Mouse (Mus musculus): Measurements from ENCODE around the gene 2810006K23Rik.
"Not testable (repeated sequence)": the region's sequence is repeated elsewhere in the genome, so short reads cannot be mapped to it uniquely, and the experiment has no call there.

Gene 2810006K23Rik

GRCm38 (mm10) chr5:124327510-124328364 lies at the start of gene 2810006K23Rik, which contains the start of gene Mphosph9:
Gene 2810006K23Rik (plus strand): TSS chr5:124328089.
Gene Mphosph9 (minus strand): TSS chr5:124327972.
- peak; percentile 100 for DNase-seq

GRCm38 (mm10) chr5:124282854-124283253 lies 45.0 kb upstream of the 2810006K23Rik start:
- no peak for DNase-seq

- peak; percentile 19 for DNase-seq
Measured at GRCm38 (mm10) chr5:124284330-124284729, 43.6 kb upstream of the 2810006K23Rik start.

GRCm38 (mm10) chr5:124287616-124288247 lies 40.2 kb upstream of the 2810006K23Rik start:
- no peak for DNase-seq

GRCm38 (mm10) chr5:124290216-124290615 lies 37.7 kb upstream of the 2810006K23Rik start:
- DNase-seq: no peak

GRCm38 (mm10) chr5:124293967-124294366 lies 33.9 kb upstream of the 2810006K23Rik start:
- DNase-seq: no peak

- DNase-seq: no peak
Measured at GRCm38 (mm10) chr5:124296475-124296874, 31.4 kb upstream of the 2810006K23Rik start.

- peak; percentile 41 for DNase-seq
Measured at GRCm38 (mm10) chr5:124299307-124299706, 28.6 kb upstream of the 2810006K23Rik start.

- DNase-seq: peak; percentile 38
Measured at GRCm38 (mm10) chr5:124300132-124300531, 27.8 kb upstream of the 2810006K23Rik start.

- DNase-seq: not testable (repeated sequence)
Measured at GRCm38 (mm10) chr5:124302853-124303252, 25.0 kb upstream of the 2810006K23Rik start.

GRCm38 (mm10) chr5:124309155-124309554 lies 18.7 kb upstream of the 2810006K23Rik start:
- DNase-seq: no peak

- DNase-seq: no peak
Measured at GRCm38 (mm10) chr5:124310091-124310490, 17.8 kb upstream of the 2810006K23Rik start.

GRCm38 (mm10) chr5:124315498-124315897 lies 12.4 kb upstream of the 2810006K23Rik start:
- DNase-seq: no peak

GRCm38 (mm10) chr5:124315941-124316340 lies 11.9 kb upstream of the 2810006K23Rik start:
- no peak for DNase-seq

- DNase-seq: no peak
Measured at GRCm38 (mm10) chr5:124317648-124318047, 10.2 kb upstream of the 2810006K23Rik start.

- no peak for DNase-seq
Measured at GRCm38 (mm10) chr5:124326829-124327228, 1.1 kb upstream of the 2810006K23Rik start.

GRCm38 (mm10) chr5:124330086-124330485 lies 2.2 kb downstream of the 2810006K23Rik start:
- no peak for DNase-seq

GRCm38 (mm10) chr5:124334392-124334791 lies 6.5 kb downstream of the 2810006K23Rik start:
- DNase-seq: peak; percentile 72

GRCm38 (mm10) chr5:124337103-124337502 lies 9.2 kb downstream of the 2810006K23Rik start:
- no peak for DNase-seq

GRCm38 (mm10) chr5:124337909-124338308 lies 10.0 kb downstream of the 2810006K23Rik start:
- no peak for DNase-seq

- no peak for DNase-seq
Measured at GRCm38 (mm10) chr5:124338791-124339190, 10.9 kb downstream of the 2810006K23Rik start.

GRCm38 (mm10) chr5:124341753-124342339 lies 14.0 kb downstream of the 2810006K23Rik start:
- DNase-seq: peak; percentile 33

- DNase-seq: no peak
Measured at GRCm38 (mm10) chr5:124342897-124343296, 15.0 kb downstream of the 2810006K23Rik start.

Data from retina, postnatal 1 day (tissue).